Mouse (Mus musculus) ES-E14 (cell line): ENCODE measurements around the gene Zc3h4.

Experiments
- HCFC1 ChIP-seq: IDR thresholded peaks from 2 replicates; pipeline ENCODE4 v1.6.1; 2012; ENCODE audit warnings: low read length, inconsistent platforms, borderline replicate concordance; ENCODE audit not compliant: insufficient read depth
- ZNF384 ChIP-seq: IDR thresholded peaks from 2 replicates; pipeline ENCODE4 v1.6.1; 2012; ENCODE audit warnings: low read depth, low read length, inconsistent platforms

DNA sequence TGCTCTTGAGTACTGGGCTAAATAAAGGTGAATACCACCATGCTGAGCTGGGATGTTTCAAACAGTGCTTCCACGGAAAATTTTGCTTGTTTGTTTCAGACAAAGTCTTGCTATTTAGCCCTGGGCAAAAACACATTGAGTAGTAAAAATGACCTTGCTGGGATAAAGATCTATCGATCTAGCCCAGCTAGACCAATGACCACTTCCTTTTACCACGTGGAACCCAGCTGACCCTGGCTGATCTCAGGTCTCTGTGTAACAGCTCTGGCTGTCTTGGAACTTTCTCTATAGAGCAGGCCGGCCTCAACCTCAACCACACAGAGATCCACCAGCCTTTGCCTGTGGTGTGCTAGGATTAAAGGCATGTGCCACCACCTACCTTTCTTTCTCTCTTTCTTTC lies 3.2 kb upstream of the Zc3h4 start:
- TF ChIP-seq HCFC1 = no peak
- no peak for TF ChIP-seq ZNF384
